Mouse (Mus musculus) cerebellum, adult 8-10 months (tissue): Measurements from ENCODE around the gene Slc11a1.

Experiments used
- DNase-seq: peaks from one replicate; pipeline ENCODE4 v3.0.0; 2022

Slc11a1 gene

GRCm38 (mm10) chr1:74389831-74390286 is 14.9 kb downstream of the Slc11a1 start:
- DNase-seq: peak; percentile 14

DNA sequence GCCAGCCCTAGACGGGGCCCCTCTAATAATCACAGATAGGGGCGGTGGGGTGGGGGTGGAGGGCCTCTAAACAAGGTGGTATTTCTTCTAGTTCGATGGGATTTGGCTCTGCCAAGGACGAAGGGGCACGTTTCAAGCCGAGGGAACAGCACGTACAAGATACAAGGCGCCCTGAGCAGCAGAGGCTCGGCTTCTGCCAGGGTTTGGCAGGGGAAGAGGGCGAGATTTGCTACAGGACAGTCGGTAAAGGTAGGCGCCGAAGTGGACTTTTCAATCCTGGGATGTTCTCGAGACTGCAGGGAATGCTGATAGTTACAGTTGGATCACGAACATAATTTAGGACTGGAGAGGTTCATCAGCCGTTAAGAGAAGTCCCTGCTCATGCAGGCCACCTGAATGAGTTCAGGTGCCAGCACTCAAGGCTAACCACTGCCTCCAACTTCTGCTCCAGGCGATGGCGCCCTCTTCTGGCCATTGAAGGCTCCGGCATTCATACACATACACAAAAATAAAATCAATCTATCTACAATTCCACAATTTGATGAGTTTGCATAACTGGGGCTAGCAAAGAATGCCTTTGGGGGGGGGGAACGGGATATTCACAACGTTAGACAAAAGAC is 15.4 kb downstream of the Slc11a1 start:
- peak; percentile 64 for DNase-seq

DNA sequence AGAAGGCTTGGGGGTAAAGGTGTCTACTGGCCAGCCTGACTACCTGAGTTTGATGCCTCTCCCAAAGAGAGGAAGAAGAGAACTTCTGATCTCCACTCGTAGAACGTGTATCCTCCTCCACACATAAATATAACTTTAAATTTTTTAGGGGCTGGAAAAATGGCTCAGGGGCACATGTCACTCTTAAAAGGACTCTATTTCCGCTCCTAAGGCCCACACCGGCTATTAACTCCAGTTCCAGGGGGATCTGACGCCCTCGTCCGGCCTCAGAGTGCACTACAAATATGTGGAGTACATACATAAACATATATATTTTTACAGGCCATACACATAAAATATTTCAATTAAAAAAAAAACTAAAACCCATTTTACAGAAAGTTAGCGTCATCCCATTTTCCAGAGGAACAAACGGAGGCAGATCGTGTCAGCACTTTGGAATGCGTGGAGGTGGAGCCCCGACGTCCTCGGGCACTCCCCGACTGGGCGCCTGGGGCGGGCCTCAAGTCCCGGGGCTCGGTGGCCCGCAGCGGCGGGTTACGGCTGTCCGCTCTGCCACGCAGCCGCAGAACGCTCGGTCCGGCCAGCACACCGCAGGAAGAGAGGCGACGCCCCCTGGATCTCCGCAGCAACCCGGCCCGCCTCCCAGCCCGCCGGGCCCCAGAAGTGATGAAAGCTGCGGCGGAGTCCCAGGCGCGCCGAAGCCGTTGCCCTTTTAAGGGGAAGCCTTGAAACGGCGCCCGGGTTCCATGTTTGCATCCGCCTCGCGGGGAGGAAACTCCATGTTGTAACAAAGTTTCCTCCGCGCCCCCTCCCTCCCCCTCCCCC is 16.1 kb downstream of the Slc11a1 start, which contains the start of gene Ctdsp1:
Gene Ctdsp1 (plus strand): TSS at position 586 of the 825 bp plus-strand sequence.
- DNase-seq: peak; percentile 94

- peak; percentile 68 for DNase-seq
These were observed 16.9 kb downstream of the Slc11a1 start for GRCm38 (mm10) chr1:74391844-74392441.

GRCm38 (mm10) chr1:74392446-74392994 is 17.5 kb downstream of the Slc11a1 start:
- DNase-seq: peak; percentile 30

DNA sequence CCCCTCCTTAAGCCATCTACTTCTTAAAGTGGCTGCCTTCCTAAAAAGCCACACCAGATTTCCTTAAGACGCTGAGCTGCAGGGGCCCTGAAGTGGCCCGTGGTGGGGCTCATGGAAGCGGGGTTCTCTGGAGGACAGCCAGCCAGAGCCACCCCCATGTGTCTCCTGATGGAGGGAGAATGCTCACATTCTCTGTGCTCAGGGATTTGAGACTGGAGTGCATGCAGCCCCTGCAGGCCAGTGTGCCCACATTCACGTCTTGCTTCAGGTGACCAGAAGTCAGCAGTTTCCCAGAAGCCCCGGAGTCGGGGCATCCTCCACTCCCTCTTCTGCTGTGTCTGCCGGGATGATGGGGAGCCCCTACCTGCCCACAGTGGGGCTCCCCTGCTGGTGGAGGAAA is 18.0 kb downstream of the Slc11a1 start:
- peak; percentile 37 for DNase-seq

GRCm38 (mm10) chr1:74393697-74394096 is 18.7 kb downstream of the Slc11a1 start:
- peak; percentile 27 for DNase-seq

DNA sequence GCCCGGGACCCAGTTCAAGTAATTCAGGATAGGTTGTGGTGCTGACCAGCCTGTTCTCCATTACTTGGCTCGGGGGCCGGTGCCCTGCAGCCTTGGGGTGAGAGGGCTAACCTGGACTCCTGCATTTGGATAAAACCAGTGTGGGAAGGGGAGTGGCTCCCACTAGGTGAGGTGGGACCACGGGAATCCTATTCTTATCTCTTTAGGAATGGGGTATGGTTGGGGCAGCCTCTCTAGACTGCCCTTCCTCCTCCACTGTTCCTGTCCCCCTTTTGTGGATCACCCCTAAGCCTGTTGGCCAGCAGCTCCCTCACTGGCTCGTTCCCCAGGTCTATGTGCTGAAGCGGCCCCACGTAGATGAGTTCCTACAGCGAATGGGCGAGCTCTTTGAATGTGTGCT is 19.3 kb downstream of the Slc11a1 start:
- DNase-seq: peak; percentile 20

- DNase-seq: peak; percentile 12
These were observed 19.9 kb downstream of the Slc11a1 start for GRCm38 (mm10) chr1:74394858-74395257.

GRCm38 (mm10) chr1:74395290-74395689 is 20.3 kb downstream of the Slc11a1 start:
- peak; percentile 17 for DNase-seq

GRCm38 (mm10) chr1:74396456-74397222 is 21.6 kb downstream of the Slc11a1 start:
- DNase-seq: peak; percentile 19

GRCm38 (mm10) chr1:74397268-74397918 is 22.4 kb downstream of the Slc11a1 start:
- peak; percentile 96 for DNase-seq

DNA sequence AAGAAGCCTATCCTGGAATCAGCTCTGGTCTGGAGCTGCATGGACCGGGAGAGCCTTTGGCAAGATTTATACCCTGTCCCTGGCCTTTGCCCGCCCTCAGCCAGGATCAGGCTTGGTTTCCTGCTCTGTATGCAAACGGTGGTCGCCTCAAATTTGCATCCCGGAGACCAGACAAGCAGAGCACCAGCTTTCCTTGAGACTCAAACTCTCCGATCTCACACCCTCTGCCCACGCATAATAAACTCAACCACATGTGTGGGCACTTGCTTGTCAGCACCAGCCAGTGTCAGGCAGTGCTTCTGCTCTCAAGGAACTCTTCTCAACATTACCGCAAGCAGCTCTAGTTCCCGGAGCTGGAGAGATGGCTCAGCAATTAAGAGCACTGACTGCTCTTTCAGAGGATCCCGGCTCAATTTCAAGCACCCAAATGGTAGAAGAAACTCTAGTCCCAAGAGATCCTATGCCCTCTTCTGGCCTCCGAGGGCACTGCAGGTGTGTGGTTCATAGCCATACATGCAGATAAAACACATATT is 23.0 kb downstream of the Slc11a1 start:
- DNase-seq: peak; percentile 76

DNA sequence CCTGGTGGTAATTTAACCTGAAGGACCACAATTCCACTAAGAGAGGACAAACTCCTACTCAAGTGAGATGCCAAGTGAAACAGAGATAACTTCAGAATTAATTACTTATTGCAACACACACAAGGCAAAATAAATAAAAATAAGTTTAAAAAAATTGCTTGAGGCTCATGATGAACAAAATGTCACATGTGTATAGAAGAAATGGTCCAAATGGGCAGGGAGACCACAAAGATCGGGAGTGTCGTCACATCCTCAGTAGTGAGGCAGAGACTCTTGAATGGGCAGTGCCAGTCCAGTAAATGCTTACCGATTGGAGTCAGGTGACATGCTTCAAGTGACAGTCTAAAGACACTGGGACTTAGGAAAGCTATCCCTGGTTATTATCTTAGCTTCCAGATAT is 25.5 kb downstream of the Slc11a1 start:
- no peak for DNase-seq

- DNase-seq: no peak
These were observed 26.2 kb downstream of the Slc11a1 start for GRCm38 (mm10) chr1:74401015-74401702.

DNA sequence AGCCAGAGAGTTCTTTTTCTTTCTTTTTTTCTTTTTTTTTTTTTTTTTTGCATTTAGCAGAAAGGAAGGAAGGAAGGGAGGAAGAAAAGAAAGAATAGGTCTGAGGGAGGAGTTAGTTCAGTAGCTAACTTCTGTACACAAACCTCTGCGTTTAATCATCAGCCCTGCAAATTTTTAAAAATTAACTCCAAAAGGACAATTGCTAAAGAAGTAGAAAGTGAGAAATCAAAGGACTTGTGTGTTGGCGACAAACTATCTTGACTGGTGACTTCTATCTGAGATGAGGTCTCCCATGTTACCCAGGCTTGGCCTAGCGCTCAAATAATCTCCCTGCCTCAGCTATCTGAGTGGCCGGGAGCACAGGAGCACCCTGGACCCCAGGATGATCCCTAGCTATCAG is 29.2 kb downstream of the Slc11a1 start:
- no peak for DNase-seq

DNA sequence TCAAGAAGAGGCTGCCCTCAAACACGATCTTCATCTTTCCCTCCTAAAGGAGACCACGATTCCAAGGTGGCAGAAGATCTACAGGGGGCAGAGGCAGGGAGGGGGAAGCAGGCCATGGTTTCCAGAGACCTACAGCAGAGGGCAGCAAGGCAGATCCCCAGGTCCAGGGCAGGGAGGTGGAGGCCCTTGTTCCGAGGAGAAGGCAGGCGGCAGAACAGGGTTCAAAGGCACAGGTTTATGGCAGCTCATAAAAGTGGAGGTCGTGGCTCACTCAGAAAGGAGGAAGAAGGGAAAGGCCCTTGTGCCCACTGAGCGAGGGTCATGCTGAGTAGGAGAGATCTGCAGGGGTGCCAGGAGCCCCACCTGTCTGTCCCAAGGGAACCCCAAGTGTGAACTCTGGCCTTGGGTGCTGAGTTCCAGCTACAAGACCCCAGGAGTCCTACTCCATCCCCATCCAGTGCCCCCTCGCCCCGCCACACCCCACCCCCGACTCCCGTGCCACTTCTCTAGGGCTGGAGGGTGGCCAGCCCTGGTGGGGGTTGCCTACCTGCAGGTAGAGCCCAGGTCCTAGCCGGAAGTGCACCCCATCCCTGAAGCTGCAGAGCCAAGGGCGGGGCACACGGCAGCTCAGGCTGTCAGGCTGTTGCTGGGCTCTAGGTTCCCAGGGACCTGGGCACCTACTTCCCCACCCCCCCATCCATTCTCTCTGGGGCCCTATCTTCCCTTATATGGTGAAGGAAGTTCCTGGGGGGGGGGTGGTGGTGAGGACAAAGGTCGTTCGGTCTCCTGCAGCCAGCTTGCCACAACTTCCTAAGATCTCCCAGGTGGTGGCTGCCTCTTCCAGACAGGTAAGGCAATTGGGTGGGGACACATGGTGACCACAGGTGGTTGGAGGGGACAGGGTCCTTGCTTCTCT is 33.9 kb downstream of the Slc11a1 start, which contains the start of gene Vil1:
Gene Vil1 (plus strand): TSS at position 788 of the 916 bp plus-strand sequence.
- DNase-seq: no peak

GRCm38 (mm10) chr1:74411753-74412325 is 36.8 kb downstream of the Slc11a1 start:
- no peak for DNase-seq

DNA sequence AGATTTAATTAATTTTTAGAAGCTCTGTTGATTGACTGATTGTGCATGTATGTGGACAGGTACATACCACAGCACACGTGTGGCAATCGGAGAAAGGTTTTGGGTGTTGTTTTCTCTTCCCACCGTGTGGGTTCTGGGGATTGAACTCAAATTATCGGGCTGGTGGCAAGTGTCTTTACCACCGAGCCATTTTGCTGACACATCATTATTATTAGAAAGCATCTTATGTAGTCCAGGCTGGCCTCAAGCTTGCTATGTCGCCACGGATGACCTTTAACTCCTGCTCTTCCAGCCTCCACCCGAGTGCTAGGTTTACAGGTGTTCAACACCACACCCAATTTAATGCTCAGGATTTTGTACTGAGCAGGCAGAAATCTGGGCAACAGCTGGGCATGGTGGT is 37.7 kb downstream of the Slc11a1 start:
- DNase-seq: no peak

DNA sequence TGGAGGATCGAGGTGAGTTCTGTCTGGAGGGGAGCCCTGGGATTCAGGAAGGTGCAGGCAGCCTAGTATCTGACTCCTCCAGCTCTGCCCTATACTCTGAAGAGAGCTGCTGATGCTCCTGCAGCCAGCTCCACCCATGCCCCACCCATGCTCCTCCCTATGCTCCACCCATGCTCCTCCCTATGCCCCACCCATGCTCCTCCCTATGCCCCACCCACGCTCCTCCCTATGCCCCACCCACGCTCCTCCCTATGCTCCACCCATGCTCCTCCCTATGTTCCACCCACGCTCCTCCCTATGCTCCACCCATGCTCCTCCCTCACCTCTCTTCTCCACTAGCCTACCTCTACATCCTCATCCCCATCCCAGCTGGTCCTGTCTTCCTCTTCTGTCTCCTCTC is 40.1 kb downstream of the Slc11a1 start:
- peak; percentile 13 for DNase-seq
